Mouse (Mus musculus) forebrain, embryonic 14.5 days (tissue): ENCODE results near the gene Adh6a. TPM values are rescaled to one million over a fixed set of nuclear protein-coding genes. Genes with fewer than 3 reads are reported as not detected.

Experiments used
- ATAC-seq: fragments of 200-750 bp; cut with Nextera tagmentation; 2 replicates; pipeline ENCODE4 v1.8.0; 2017; ENCODE audit warnings: mild to moderate bottlenecking, moderate library complexity
- DNase-seq: peaks from one replicate; pipeline ENCODE4 v3.0.0-alpha.2; 2015; ENCODE audit warnings: low spot score
- H3K27ac ChIP-seq: fragments of 300-500 bp; sonication (generic); 2 replicates; pipeline ENCODE4 v1.5.1; 2014; ENCODE audit warnings: low read depth, mild to moderate bottlenecking, control low read depth, low read length, moderate library complexity
- H3K27me3 ChIP-seq: fragments of 300-500 bp; sonication (generic); replicated peaks from 2 replicates; pipeline ENCODE4 v1.6.1; 2014; ENCODE audit warnings: low read length, control low read depth, mixed read lengths; ENCODE audit not compliant: control insufficient read depth, insufficient read depth
- H3K36me3 ChIP-seq: fragments of 300-500 bp; sonication (generic); 2 replicates; pipeline ENCODE4 v1.6.1; 2014; ENCODE audit warnings: low read length, control low read depth; ENCODE audit not compliant: control insufficient read depth, insufficient read depth
- H3K4me1 ChIP-seq: fragments of 300-500 bp; sonication (generic); 2 replicates; pipeline ENCODE4 v1.6.1; 2014; ENCODE audit warnings: antibody characterized with exemption, low read length, control low read depth; ENCODE audit not compliant: control insufficient read depth, insufficient read depth
- H3K4me2 ChIP-seq: fragments of 300-500 bp; sonication (generic); 2 replicates; pipeline ENCODE4 v1.6.1; 2014; ENCODE audit warnings: mild to moderate bottlenecking, control low read depth, low read length
- H3K4me3 ChIP-seq: fragments of 300-500 bp; sonication (generic); 2 replicates; pipeline ENCODE4 v1.5.1; 2014; ENCODE audit warnings: low read depth, low read length, control low read depth
- H3K9ac ChIP-seq: fragments of 300-500 bp; sonication (generic); 2 replicates; pipeline ENCODE4 v1.6.1; 2014; ENCODE audit warnings: mild to moderate bottlenecking, low read length, control low read depth, moderate library complexity
- H3K9me3 ChIP-seq: fragments of 300-500 bp; sonication (generic); replicated peaks from 2 replicates; pipeline ENCODE4 v1.6.1; 2016; ENCODE audit warnings: low read length, control low read depth, mixed read lengths; ENCODE audit not compliant: control insufficient read depth
- WGBS: fragments of 180-500 bp; shearing (Covaris S2); extraction: QIAGEN DNeasy Blood & Tissue Kit; methylation state at CpG from one replicate; pipeline ENCODE4 v1.1.7; 2014; 5-methylcytosine and 5-hydroxymethylcytosine counted together
- polyA plus RNA-seq: library from polyadenylated mRNA; unstranded; fragments of >200 nt; fragmentation: Nextera tagmentation; extraction: Ambion mirVana; gene quantifications from 2 replicates; pipeline ENCODE4 v1.2.1, GENCODE M21; 2014

The Adh6a gene
- polyA plus RNA-seq, 1 experiment from 2014 or later: not detected

DNA sequence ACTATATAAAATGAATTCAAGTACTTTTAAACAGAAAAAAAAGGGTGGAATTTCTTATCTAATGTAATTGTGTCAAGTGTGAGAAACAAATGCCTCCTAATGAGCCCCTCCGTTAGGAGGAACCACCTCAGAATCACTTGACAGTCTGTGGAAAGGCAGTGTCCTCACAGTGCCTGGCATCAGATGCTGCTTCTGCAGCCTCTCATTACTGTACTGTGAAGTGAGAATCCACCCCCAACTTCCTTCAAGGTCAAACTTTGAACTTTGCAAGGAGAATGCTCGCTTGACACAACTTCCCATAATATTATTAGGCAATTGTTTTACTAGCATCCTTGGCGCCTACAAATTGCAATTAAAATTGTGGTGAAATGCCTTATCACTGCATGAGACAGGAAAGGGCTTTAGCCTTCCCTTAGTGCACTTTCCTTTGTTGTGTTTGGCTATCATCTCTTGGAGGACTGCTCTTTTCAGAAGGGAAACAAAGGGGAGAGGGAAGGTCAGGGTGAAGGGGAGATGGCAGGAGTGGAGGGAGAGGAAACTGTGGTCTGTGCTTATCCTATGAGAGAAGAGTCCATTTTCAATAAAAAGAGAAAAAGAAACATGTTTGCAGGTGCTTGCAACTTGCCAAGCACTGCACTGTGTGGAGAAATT is 23.1 kb downstream of the Adh6a start:
- WGBS: 64% methylated on average over 3 of the region's 3 CpGs
- no peak overlapping the region for H3K9ac ChIP-seq
- no peaks in the 10 kb centered on the region for H3K4me1 ChIP-seq
- ATAC-seq (no peak), DNase-seq (no peak)
- no peak overlapping the region for H3K4me2 ChIP-seq
- no peak overlapping the region for H3K27ac ChIP-seq
- no peaks in the 10 kb centered on the region for H3K27me3 ChIP-seq
- no peaks in the 10 kb centered on the region for H3K36me3 ChIP-seq
- no peaks in the 10 kb centered on the region for H3K9me3 ChIP-seq
- no peak overlapping the region for H3K4me3 ChIP-seq

DNA sequence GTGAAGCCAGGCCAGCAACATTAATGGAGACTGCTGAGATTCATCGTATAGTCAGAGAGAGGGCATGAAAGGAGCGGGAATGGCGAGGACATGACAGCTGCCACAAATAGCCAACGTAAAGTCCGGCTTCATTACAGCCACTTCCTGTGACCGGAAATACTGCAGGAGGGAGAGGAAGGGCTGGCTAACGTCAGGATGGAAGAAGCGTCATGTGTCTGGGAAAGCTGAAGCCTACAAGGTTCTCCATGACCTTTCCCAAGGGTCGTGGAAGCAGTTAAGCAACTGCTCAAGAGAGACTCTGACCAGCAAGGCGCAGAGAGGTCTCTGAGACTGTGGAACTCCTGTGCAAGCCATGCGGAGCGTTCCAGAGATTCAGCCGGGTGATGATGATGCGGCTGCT is 28.4 kb downstream of the Adh6a start, which contains the start of gene Adh6b:
Gene Adh6b (plus strand): TSS at position 305 of the 400 bp plus-strand sequence.
- no peak within 1 kb of the TSS for H3K4me3 ChIP-seq

DNA sequence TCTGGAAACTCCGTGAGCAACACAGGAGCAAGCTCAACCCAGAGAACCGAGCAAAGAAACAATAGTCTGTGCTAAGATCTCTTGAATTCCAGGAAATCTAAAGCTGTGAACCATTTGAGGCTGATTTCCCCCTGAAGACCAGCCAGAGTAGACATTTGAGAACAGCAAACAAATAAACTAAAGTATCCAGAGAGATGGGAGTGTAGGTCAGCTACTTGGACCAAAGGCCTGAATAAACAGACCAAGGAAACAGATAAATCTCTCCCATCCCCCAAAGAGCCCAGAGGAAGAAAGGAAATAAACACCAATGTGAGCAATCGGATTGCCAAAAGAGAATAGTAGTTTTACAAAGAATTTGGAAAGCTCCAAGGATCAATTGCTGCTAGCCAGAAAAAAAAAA is 34.0 kb downstream of the Adh6a start:
- ATAC-seq: no peak
- Histone ChIP-seq H3K4me3 (no peak overlapping the region), H3K9ac (no peak overlapping the region), H3K27ac (no peak overlapping the region), H3K9me3 (no peaks in the 10 kb centered on the region), H3K4me2 (no peak overlapping the region), H3K36me3 (no peaks in the 10 kb centered on the region), H3K4me1 (no peaks in the 10 kb centered on the region), H3K27me3 (no peaks in the 10 kb centered on the region)
- DNase-seq: no peak
- 83% methylated on average over 3 of the region's 3 CpGs for WGBS

More for the DNA sequence above, 28.4 kb downstream of the Adh6a start, which contains the start of gene Adh6b:
- Histone ChIP-seq H3K36me3 (no peaks in the 10 kb centered on the region), H3K27ac (no peak within 1 kb of the TSS), H3K9ac (no peak within 1 kb of the TSS), H3K4me2 (no peak within 1 kb of the TSS), H3K27me3 (no peaks in the 10 kb centered on the region), H3K4me1 (no peaks in the 10 kb centered on the region), H3K9me3 (no peaks in the 10 kb centered on the region)
- DNase-seq (no peak), ATAC-seq (no peak)
- 92% methylated on average over 14 of the region's 14 CpGs for WGBS

DNA sequence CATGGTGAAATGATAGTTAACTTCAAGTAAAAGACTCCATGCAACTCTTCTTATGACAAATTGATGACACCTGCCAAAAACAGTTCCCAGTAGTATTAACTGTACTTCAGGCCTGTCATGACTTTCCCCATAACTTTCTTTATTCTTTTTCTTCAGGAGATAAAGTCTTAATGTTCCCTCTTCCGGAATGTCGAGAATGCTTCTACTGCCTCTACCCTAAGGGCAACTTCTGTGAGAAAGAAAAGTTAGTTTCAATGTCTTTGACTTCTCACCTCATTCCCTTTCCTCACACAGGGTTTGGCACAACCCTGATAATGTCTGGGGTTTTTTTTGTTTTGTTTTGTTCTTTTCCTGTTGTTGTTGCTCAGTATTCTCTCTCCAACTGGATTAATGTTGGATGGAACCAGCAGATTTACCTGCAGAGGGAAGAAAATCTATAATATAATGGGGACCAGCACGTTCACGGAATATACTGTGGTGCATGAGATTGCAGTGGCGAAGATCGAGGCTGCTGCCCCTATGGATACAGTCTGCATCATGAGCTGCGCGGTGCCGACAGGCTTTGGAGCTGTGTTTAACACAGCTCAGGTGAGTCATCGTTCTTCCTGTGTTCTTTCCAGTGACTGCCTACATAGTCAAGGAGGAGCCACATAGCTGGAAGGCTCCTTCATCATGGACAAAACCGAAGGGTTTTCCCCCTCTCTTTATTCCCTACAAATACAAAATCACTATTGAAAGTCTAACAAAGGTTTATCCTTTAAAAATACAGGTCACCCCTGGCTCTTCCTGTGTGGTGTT is 39.1 kb downstream of the Adh6a start:
- WGBS: 94% methylated on average over 11 of the region's 11 CpGs
- Histone ChIP-seq H3K4me1 (no peaks in the 10 kb centered on the region), H3K4me3 (no peak overlapping the region), H3K9ac (no peak overlapping the region), H3K27ac (no peak overlapping the region), H3K36me3 (no peaks in the 10 kb centered on the region), H3K4me2 (no peak overlapping the region), H3K27me3 (no peaks in the 10 kb centered on the region), H3K9me3 (no peaks in the 10 kb centered on the region)
- no peak for ATAC-seq
- DNase-seq: no peak

DNA sequence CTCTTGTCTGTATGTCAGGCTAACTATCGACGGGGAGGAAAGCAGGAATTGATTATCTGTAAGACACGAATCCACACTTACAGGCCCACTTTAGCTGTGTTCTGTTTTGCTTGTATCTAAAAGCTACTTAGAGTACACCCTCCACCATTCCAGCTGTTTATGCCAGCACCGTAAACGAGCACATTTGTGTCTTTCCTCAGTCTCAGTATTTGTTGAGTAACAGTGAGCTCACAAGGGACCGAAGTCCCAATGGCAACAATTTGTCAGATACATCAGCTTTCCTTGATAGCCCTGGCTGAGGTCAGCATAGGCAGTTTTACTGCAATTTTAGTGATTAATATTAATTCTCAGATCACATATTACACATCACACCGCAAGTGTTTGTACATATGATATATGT is 45.8 kb downstream of the Adh6a start:
- Histone ChIP-seq H3K4me1 (no peaks in the 10 kb centered on the region), H3K9me3 (no peaks in the 10 kb centered on the region), H3K27ac (no peak overlapping the region), H3K4me2 (no peak overlapping the region), H3K4me3 (no peak overlapping the region), H3K27me3 (no peaks in the 10 kb centered on the region), H3K9ac (no peak overlapping the region), H3K36me3 (no peaks in the 10 kb centered on the region)
- DNase-seq: no peak
- WGBS: 88% methylated on average over 7 of the region's 7 CpGs
- ATAC-seq: no peak

DNA sequence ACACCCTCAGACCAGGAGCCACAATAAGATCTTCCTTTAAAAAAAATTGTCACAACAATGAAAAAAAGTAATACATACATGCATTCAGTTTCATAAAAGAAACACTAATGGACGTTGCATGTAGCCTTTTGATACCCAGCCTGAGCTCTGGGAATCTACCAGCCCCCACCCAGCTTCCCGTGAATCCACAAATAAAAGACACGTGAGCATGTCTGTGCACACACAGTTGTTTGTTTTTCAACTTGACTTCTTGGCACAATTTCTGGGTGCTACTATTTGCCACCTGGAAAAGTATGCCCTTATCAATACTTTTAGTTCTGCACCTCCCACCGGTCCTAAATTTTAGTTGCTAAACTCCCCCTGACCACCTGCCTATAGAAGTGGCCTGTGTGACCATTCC is 47.6 kb downstream of the Adh6a start:
- Histone ChIP-seq H3K36me3 (no peaks in the 10 kb centered on the region), H3K4me2 (no peak overlapping the region), H3K4me1 (no peaks in the 10 kb centered on the region), H3K27me3 (no peaks in the 10 kb centered on the region), H3K27ac (no peak overlapping the region), H3K9me3 (no peaks in the 10 kb centered on the region), H3K4me3 (no peak overlapping the region), H3K9ac (no peak overlapping the region)
- no peak for ATAC-seq
- DNase-seq: no peak
- 92% methylated on average over 4 of the region's 4 CpGs for WGBS

DNA sequence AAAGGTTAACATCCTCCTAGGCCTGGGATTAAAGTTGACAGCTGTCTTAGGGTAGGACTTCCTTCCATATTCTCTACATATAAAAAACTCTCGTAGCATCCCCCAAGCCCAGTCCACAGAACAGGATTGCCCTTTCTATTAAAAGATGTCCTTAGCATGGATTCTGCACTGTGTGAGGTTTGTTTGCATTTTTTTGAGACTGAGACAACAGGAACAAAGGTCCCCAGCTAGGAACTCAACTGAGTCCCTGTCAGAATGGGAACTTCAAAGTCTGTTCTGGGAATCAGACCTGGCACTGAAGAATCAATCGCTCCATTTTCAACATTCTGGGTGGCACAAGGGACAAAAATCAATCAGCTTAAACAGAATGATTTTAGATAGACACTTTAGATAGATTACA is 49.8 kb downstream of the Adh6a start:
- H3K27me3 ChIP-seq: no peaks in the 10 kb centered on the region
- no peak overlapping the region for H3K4me3 ChIP-seq
- H3K9me3 ChIP-seq: no peaks in the 10 kb centered on the region
- DNase-seq (no peak), ATAC-seq (no peak)
- no peak overlapping the region for H3K9ac ChIP-seq
- H3K27ac ChIP-seq: no peak overlapping the region
- no peaks in the 10 kb centered on the region for H3K4me1 ChIP-seq
- no peaks in the 10 kb centered on the region for H3K36me3 ChIP-seq
- no peak overlapping the region for H3K4me2 ChIP-seq
- WGBS: 84% methylated on average over 2 of the region's 2 CpGs

DNA sequence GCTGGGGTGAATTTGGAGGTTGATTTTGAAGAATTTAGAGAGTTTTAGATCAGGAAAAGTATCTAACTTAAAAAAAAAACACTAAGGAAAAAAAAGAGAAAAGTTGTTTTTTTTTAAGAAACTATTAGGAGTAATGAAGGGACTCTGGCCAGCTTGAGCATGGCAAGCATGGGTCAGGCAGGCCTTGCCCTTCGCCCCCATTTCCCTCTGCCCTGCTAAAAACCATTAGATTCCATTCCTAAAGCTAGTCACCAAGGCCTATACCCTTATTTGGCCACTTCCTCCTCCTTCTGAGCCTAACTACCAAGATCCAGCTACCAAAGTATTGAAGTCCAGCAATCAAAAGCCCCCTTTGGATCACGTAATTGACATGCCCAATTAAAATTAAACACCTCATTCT is 53.1 kb downstream of the Adh6a start:
- no peaks in the 10 kb centered on the region for H3K4me1 ChIP-seq
- H3K27ac ChIP-seq: no peak overlapping the region
- H3K36me3 ChIP-seq: no peaks in the 10 kb centered on the region
- no peak overlapping the region for H3K9ac ChIP-seq
- ATAC-seq: no peak
- no peak overlapping the region for H3K4me2 ChIP-seq
- WGBS: 85% methylated on average over 2 of the region's 2 CpGs
- no peak for DNase-seq
- H3K4me3 ChIP-seq: no peak overlapping the region
- H3K27me3 ChIP-seq: no peaks in the 10 kb centered on the region
- H3K9me3 ChIP-seq: no peaks in the 10 kb centered on the region

DNA sequence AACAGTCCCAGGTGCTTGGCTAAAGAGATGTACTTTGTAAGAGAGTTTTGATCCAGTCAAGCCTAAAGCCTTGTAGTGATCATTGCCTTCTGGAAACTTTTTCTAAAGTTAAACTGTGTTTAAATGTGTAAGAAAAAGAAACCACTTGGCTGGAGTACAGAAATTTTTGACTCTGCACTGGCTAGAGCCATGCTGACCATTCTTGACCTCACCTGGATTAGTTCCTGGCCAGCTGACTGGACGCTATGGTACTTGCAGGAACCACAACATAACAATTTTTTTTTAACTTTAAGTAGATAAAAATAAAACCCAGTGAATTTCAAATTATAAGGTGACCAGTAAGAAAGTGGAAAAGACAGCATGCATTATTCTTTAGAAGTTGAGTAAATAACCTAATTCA is 56.5 kb downstream of the Adh6a start:
- 98% methylated on average over 1 of the region's 1 CpGs for WGBS
- ATAC-seq (no peak), DNase-seq (no peak)
- Histone ChIP-seq H3K4me3 (no peak overlapping the region), H3K9me3 (no peaks in the 10 kb centered on the region), H3K36me3 (no peaks in the 10 kb centered on the region), H3K27ac (no peak overlapping the region), H3K9ac (no peak overlapping the region), H3K4me1 (no peaks in the 10 kb centered on the region), H3K27me3 (no peaks in the 10 kb centered on the region), H3K4me2 (no peak overlapping the region)
